Mouse (Mus musculus): ENCODE measurements at regions not wholly inside any gene's neighbourhood (a gene's known extent, or its start where the extent isn't known, plus 50 kb on each side); places are given as distances from the start of the nearest gene placed in this dataset.

- TF ChIP-seq TBP (IDR thresholded peaks at IDR 0.05; ENCODE audit: low read depth, low read length), result no peak
- TF ChIP-seq POLR2AphosphoS2 (IDR thresholded peaks at IDR 0.05; ENCODE audit: low read length), result no peak
- peak; percentile 52 to 87 (median 64) for TF ChIP-seq CTCF (IDR thresholded peaks at IDR 0.05 in 2 of 3, conservative IDR thresholded peaks at IDR 0.05 in 1 of 3; ENCODE audit: control insufficient read depth in 1 of 3, insufficient read depth in 1 of 3, low read depth in 2 of 3, low read length in 3 of 3, poor library complexity in 1 of 3, severe bottlenecking in 1 of 3)
- no peak for TF ChIP-seq MAX (IDR thresholded peaks at IDR 0.05; ENCODE audit: low read length)
- TF ChIP-seq HCFC1 (IDR thresholded peaks at IDR 0.05; ENCODE audit: low read depth, low read length), result no peak
These were observed 66.5 kb upstream of the Megf9 start for GRCm38 (mm10) chr4:70601301-70601700.
